Comparison of ENCODE assay signal across 13 mouse cellular contexts in genomic region chr9:74187401-74188029, GRCm38 (mm10).
DNase-seq lines count a peak whose midpoint lies in the region; ATAC-seq and TF ChIP-seq lines count a peak whose summit lies in the region.
"Had no signal": no experiment of that assay in that cellular context is flagged by ENCODE, and none has a peak within 500 bp of the region (broad histone marks: within the 10 kb centered on the region; RNA-seq: fewer than 3 reads in every experiment).

No protein-coding gene starts in this region.

- no peak overlapping the region for H3K27ac ChIP-seq in heart, embryonic 16.5 days (ENCODE audit: low read length)
- H3K27ac ChIP-seq in forebrain, postnatal 0 days (ENCODE audit: low read depth, low read length) = no peak overlapping the region
- H3K27ac ChIP-seq in midbrain, embryonic 10.5 days (replicated peaks) = peak overlapping the region; percentile 9; the same call in 1 of the 2 replicates
- H3K27ac ChIP-seq in neural tube, embryonic 15.5 days (replicated peaks) = no peak overlapping the region
- no peak overlapping the region for H3K27ac ChIP-seq in gastrocnemius, adult 2 months
- H3K27ac ChIP-seq: liver, embryonic 14.5 days had no signal

- intact Hi-C loops in heart, postnatal 14 days (cut with DNase I) = no loop called here
- intact Hi-C loops in gastrocnemius, adult 2 months (cut with DNase I) = no loop called here

- H3K4me2 ChIP-seq in heart, embryonic 16.5 days (ENCODE audit: low read depth, low read length) = peak overlapping the region; percentile 29
- H3K4me2 ChIP-seq in forebrain, postnatal 0 days (ENCODE audit: low read depth) = peak overlapping the region; percentile 32
- peak overlapping the region; percentile 50 for H3K4me2 ChIP-seq in neural tube, embryonic 15.5 days

- no peaks in the 10 kb centered on the region for H3K36me3 ChIP-seq in heart, embryonic 16.5 days (ENCODE audit: control insufficient read depth, insufficient read depth)
- no peaks in the 10 kb centered on the region for H3K36me3 ChIP-seq in forebrain, postnatal 0 days (ENCODE audit: insufficient read depth)
- H3K36me3 ChIP-seq in midbrain, embryonic 10.5 days = no peaks in the 10 kb centered on the region
- no peaks in the 10 kb centered on the region for H3K36me3 ChIP-seq in neural tube, embryonic 15.5 days

- DNase-seq in heart, postnatal 14 days = no peak
- DNase-seq in forebrain, postnatal 0 days = peak; percentile 18
- peak; percentile 26 for DNase-seq in midbrain, embryonic 10.5 days (ENCODE audit: low spot score)
- DNase-seq in T-cell, adult 2 months (ENCODE audit: low spot score) = no peak
- DNase-seq in gastrocnemius, adult 2 months = no peak
- DNase-seq in lung, postnatal 25 days (ENCODE audit: low spot score) = no peak
- DNase-seq: B cell, adult 2 months; kidney, adult 9 months; layer of hippocampus, postnatal 36 days; spleen, adult 18-20 months had no signal

- TF ChIP-seq CTCF in forebrain, postnatal 0 days (IDR thresholded peaks at IDR 0.05; ENCODE audit: low read depth) = no peak
- no peak for TF ChIP-seq CTCF in gastrocnemius, adult 2 months (IDR thresholded peaks at IDR 0.05)

- 52% methylated on average over 8 of the region's 8 CpGs for WGBS in heart, embryonic 16.5 days
- WGBS in forebrain, postnatal 0 days = 23% methylated on average over 8 of the region's 8 CpGs
- WGBS in midbrain, embryonic 10.5 days = 45% methylated on average over 8 of the region's 8 CpGs
- 28% methylated on average over 8 of the region's 8 CpGs for WGBS in neural tube, embryonic 15.5 days

- H3K9me3 ChIP-seq in heart, embryonic 16.5 days (replicated peaks; ENCODE audit: control insufficient read depth, low read length) = no peaks in the 10 kb centered on the region
- no peaks in the 10 kb centered on the region for H3K9me3 ChIP-seq in forebrain, postnatal 0 days (ENCODE audit: low read length)
- H3K9me3 ChIP-seq in midbrain, embryonic 10.5 days (replicated peaks) = no peaks in the 10 kb centered on the region
- no peaks in the 10 kb centered on the region for H3K9me3 ChIP-seq in neural tube, embryonic 15.5 days (replicated peaks)

- no peak overlapping the region for H3K9ac ChIP-seq in heart, embryonic 16.5 days (ENCODE audit: low read length)
- H3K9ac ChIP-seq in forebrain, postnatal 0 days = no peak overlapping the region
- no peak overlapping the region for H3K9ac ChIP-seq in neural tube, embryonic 15.5 days (replicated peaks)
- H3K9ac ChIP-seq: liver, embryonic 14.5 days had no signal

- ATAC-seq in heart, embryonic 16.5 days (replicated peaks; ENCODE audit: extremely low read depth, insufficient read depth, low FRiP score) = no peak
- peak; percentile 27; the same call in 1 of the 2 replicates for ATAC-seq in forebrain, postnatal 0 days
- no peak for ATAC-seq in neural tube, embryonic 15.5 days (ENCODE audit: low FRiP score)

- no peak overlapping the region for H3K4me3 ChIP-seq in heart, embryonic 16.5 days (ENCODE audit: low read length)
- H3K4me3 ChIP-seq in forebrain, postnatal 0 days (ENCODE audit: low read depth, low read length) = 0 out of 2 replicates have a peak overlapping the region, but pooled peaks have one; percentile 4
- H3K4me3 ChIP-seq in midbrain, embryonic 10.5 days = 0 out of 2 replicates have a peak overlapping the region, but pooled peaks have one; percentile 33
- no peak overlapping the region for H3K4me3 ChIP-seq in neural tube, embryonic 15.5 days (replicated peaks)
- H3K4me3 ChIP-seq in gastrocnemius, adult 2 months = no peak overlapping the region

- H3K4me1 ChIP-seq in heart, embryonic 16.5 days (ENCODE audit: control insufficient read depth, insufficient read depth, low read length) = no peaks in the 10 kb centered on the region
- H3K4me1 ChIP-seq in forebrain, postnatal 0 days (ENCODE audit: insufficient read depth) = peaks cover 4% of the 10 kb centered on the region; the same call in 1 of the 2 replicates
- peaks cover 42% of the 10 kb centered on the region for H3K4me1 ChIP-seq in midbrain, embryonic 10.5 days
- H3K4me1 ChIP-seq in neural tube, embryonic 15.5 days = peaks cover 8% of the 10 kb centered on the region

- no peaks in the 10 kb centered on the region for H3K27me3 ChIP-seq in heart, embryonic 16.5 days (ENCODE audit: control insufficient read depth, insufficient read depth, low read length)
- H3K27me3 ChIP-seq in forebrain, postnatal 0 days (ENCODE audit: insufficient read depth, low read length) = no peaks in the 10 kb centered on the region
- peaks cover 87% of the 10 kb centered on the region for H3K27me3 ChIP-seq in midbrain, embryonic 10.5 days (ENCODE audit: low read depth, poor library complexity, severe bottlenecking)
- H3K27me3 ChIP-seq in neural tube, embryonic 15.5 days (replicated peaks) = peaks cover 43% of the 10 kb centered on the region

Comparison
In these comparisons a context has a peak if more than half of its experiments do, and no peak if none do; other contexts are left out.
1. H3K4me3 ChIP-seq: peak in forebrain, postnatal 0 days (single experiment) and midbrain, embryonic 10.5 days (single experiment); none in heart, embryonic 16.5 days (single experiment), neural tube, embryonic 15.5 days (single experiment) and gastrocnemius, adult 2 months (single experiment).
2. DNase-seq: peak in forebrain, postnatal 0 days (single experiment) and midbrain, embryonic 10.5 days (single experiment); none in heart, postnatal 14 days (0 of 2), T-cell, adult 2 months (single experiment), gastrocnemius, adult 2 months (single experiment) and lung, postnatal 25 days (single experiment).
3. Peak in every context shown above with its lines, with median percentiles within 50 percentile points of each other: H3K4me2 ChIP-seq.